Mouse (Mus musculus): Measurements from ENCODE around the gene Mre11a.

Mre11a gene

GRCm38 (mm10) chr9:14773813-14774212 is 10.6 kb upstream of the Mre11a start:
- TF ChIP-seq GATA4 (IDR thresholded peaks at IDR 0.05; ENCODE audit: insufficient replicate concordance, low read length), result no peak

- TF ChIP-seq GATA4 (IDR thresholded peaks at IDR 0.05; ENCODE audit: insufficient replicate concordance, low read length), result no peak
These were observed 6.1 kb upstream of the Mre11a start for GRCm38 (mm10) chr9:14778341-14778740.

GRCm38 (mm10) chr9:14787356-14787755 is 2.9 kb downstream of the Mre11a start:
- TF ChIP-seq GATA4 (IDR thresholded peaks at IDR 0.05; ENCODE audit: insufficient replicate concordance, low read length), result no peak

GRCm38 (mm10) chr9:14805714-14806113 is 21.3 kb downstream of the Mre11a start:
- TF ChIP-seq GATA4 (IDR thresholded peaks at IDR 0.05; ENCODE audit: insufficient replicate concordance, low read length), result no peak

- no peak for TF ChIP-seq GATA4 (IDR thresholded peaks at IDR 0.05; ENCODE audit: insufficient replicate concordance, low read length)
These were observed 22.3 kb downstream of the Mre11a start for GRCm38 (mm10) chr9:14806786-14807185.

- TF ChIP-seq GATA4 (IDR thresholded peaks at IDR 0.05; ENCODE audit: insufficient replicate concordance, low read length), result no peak
These were observed 25.7 kb downstream of the Mre11a start for GRCm38 (mm10) chr9:14810111-14810510.

- TF ChIP-seq GATA4 (IDR thresholded peaks at IDR 0.05; ENCODE audit: insufficient replicate concordance, low read length), result no peak
These were observed 36.9 kb downstream of the Mre11a start for GRCm38 (mm10) chr9:14821396-14821795.

GRCm38 (mm10) chr9:14824840-14825239 is 40.4 kb downstream of the Mre11a start:
- no peak for TF ChIP-seq GATA4 (IDR thresholded peaks at IDR 0.05; ENCODE audit: insufficient replicate concordance, low read length)

GRCm38 (mm10) chr9:14827875-14828274 is 43.4 kb downstream of the Mre11a start:
- TF ChIP-seq GATA4 (IDR thresholded peaks at IDR 0.05; ENCODE audit: insufficient replicate concordance, low read length), result no peak

- TF ChIP-seq GATA4 (IDR thresholded peaks at IDR 0.05; ENCODE audit: insufficient replicate concordance, low read length), result no peak
These were observed 47.6 kb downstream of the Mre11a start for GRCm38 (mm10) chr9:14832046-14832445.

- TF ChIP-seq GATA4 (IDR thresholded peaks at IDR 0.05; ENCODE audit: insufficient replicate concordance, low read length), result no peak
These were observed 51.1 kb downstream of the Mre11a start for GRCm38 (mm10) chr9:14835335-14836075.

GRCm38 (mm10) chr9:14839527-14839926 is 55.1 kb downstream of the Mre11a start:
- no peak for TF ChIP-seq GATA4 (IDR thresholded peaks at IDR 0.05; ENCODE audit: insufficient replicate concordance, low read length)

GRCm38 (mm10) chr9:14839970-14840369 is 55.5 kb downstream of the Mre11a start:
- TF ChIP-seq GATA4 (IDR thresholded peaks at IDR 0.05; ENCODE audit: insufficient replicate concordance, low read length), result no peak

GRCm38 (mm10) chr9:14841878-14842761 is 57.7 kb downstream of the Mre11a start:
- TF ChIP-seq GATA4 (IDR thresholded peaks at IDR 0.05; ENCODE audit: insufficient replicate concordance, low read length), result no peak

- TF ChIP-seq GATA4 (IDR thresholded peaks at IDR 0.05; ENCODE audit: insufficient replicate concordance, low read length), result no peak
These were observed 58.9 kb downstream of the Mre11a start for GRCm38 (mm10) chr9:14843311-14843857.

GRCm38 (mm10) chr9:14843901-14844300 is 59.4 kb downstream of the Mre11a start:
- TF ChIP-seq GATA4 (IDR thresholded peaks at IDR 0.05; ENCODE audit: insufficient replicate concordance, low read length), result no peak

Data from liver, adult (tissue).